Mouse (Mus musculus) MEL (cell line): ENCODE measurements around the gene Unc13d. TPM values are rescaled to one million over a fixed set of nuclear protein-coding genes. Genes with fewer than 3 reads are reported as not detected.

Experiments used
- DNase-seq: peaks from one replicate; pipeline ENCODE4 v3.0.0; 2011; ENCODE audit warnings: low read depth, low spot score
- H3K27ac ChIP-seq: 2 replicates; pipeline ENCODE4 v1.5.1; 2012; ENCODE audit warnings: low read depth, mild to moderate bottlenecking, control low read depth, low read length, moderate library complexity; ENCODE audit not compliant: control insufficient read depth
- H3K27me3 ChIP-seq, 2 experiments: fragments of 150-350 bp in 1 of 2; sonication (generic) in 1 of 2; 2 replicates each; pipeline ENCODE4 v1.6.1; 2012; ENCODE audit warnings: low read length in 2 of 2, mild to moderate bottlenecking in 2 of 2, improper control_type of control experiment in 1 of 2, moderate library complexity in 1 of 2; ENCODE audit not compliant: insufficient read depth in 2 of 2, control insufficient read depth in 1 of 2
- H3K36me3 ChIP-seq, 2 experiments: 2 replicates each; pipeline ENCODE4 v1.6.1; 2012 to 2014; ENCODE audit warnings: low read length in 2 of 2, improper control_type of control experiment in 1 of 2, inconsistent platforms in 1 of 2, mild to moderate bottlenecking in 1 of 2; ENCODE audit not compliant: insufficient read depth in 2 of 2, control insufficient read depth in 1 of 2
- H3K4me1 ChIP-seq, 2 experiments: fragments of 150-350 bp in 1 of 2; sonication (generic) in 1 of 2; 2 replicates each; pipeline ENCODE4 v1.6.1; 2012; ENCODE audit warnings: low read length in 2 of 2, improper control_type of control experiment in 1 of 2, mild to moderate bottlenecking in 1 of 2; ENCODE audit not compliant: insufficient read depth in 2 of 2, control insufficient read depth in 1 of 2
- H3K4me3 ChIP-seq, 2 experiments: fragments of 150-350 bp in 1 of 2; sonication (generic) in 1 of 2; 2 replicates each; pipeline ENCODE4 v1.5.1; 2012; ENCODE audit warnings: low read depth in 2 of 2, low read length in 2 of 2, mild to moderate bottlenecking in 2 of 2, moderate library complexity in 2 of 2, control low read depth in 1 of 2, improper control_type of control experiment in 1 of 2; ENCODE audit not compliant: control insufficient read depth in 1 of 2, insufficient read depth in 1 of 2
- H3K79me2 ChIP-seq: 2 replicates; pipeline ENCODE4 v1.6.1; 2012; ENCODE audit warnings: mild to moderate bottlenecking, low read length, moderate library complexity; ENCODE audit not compliant: control insufficient read depth, poor library complexity, insufficient read depth
- H3K9ac ChIP-seq: 2 replicates; pipeline ENCODE4 v1.6.1; 2012; ENCODE audit warnings: low read depth, mild to moderate bottlenecking, control low read depth, low read length, moderate library complexity; ENCODE audit not compliant: control insufficient read depth, poor library complexity, severe bottlenecking
- H3K9me3 ChIP-seq: fragments of 150-350 bp; sonication (generic); replicated peaks from 2 replicates; pipeline ENCODE4 v1.6.1; 2012; ENCODE audit warnings: mild to moderate bottlenecking, low read length, improper control_type of control experiment, moderate library complexity; ENCODE audit not compliant: insufficient read depth
- CHD1 ChIP-seq: IDR thresholded peaks from 2 replicates; pipeline ENCODE4 v1.6.1; 2012; ENCODE audit warnings: low read depth, mild to moderate bottlenecking, inconsistent platforms, low read length, improper control_type of control experiment
- CHD2 ChIP-seq: IDR thresholded peaks from 2 replicates; pipeline ENCODE4 v1.6.1; 2011; ENCODE audit warnings: low read length, improper control_type of control experiment
- ELF1 ChIP-seq: IDR thresholded peaks from 2 replicates; pipeline ENCODE4 v1.6.1; 2014; ENCODE audit warnings: low read depth, mild to moderate bottlenecking, inconsistent platforms, low read length, improper control_type of control experiment, moderate library complexity
- GATA1 ChIP-seq: IDR thresholded peaks from 2 replicates; pipeline ENCODE4 v1.6.1; 2011; ENCODE audit warnings: low read depth, low read length, improper control_type of control experiment
- KAT2A ChIP-seq: conservative IDR thresholded peaks from 2 replicates; pipeline ENCODE4 v1.6.1; 2012; ENCODE audit warnings: low read depth, low read length, improper control_type of control experiment, inconsistent platforms
- MAX ChIP-seq: IDR thresholded peaks from 2 replicates; pipeline ENCODE4 v1.6.1; 2011; ENCODE audit warnings: low read length, improper control_type of control experiment
- MEF2A ChIP-seq: IDR thresholded peaks from 2 replicates; pipeline ENCODE4 v1.6.1; 2014; ENCODE audit warnings: low read depth, mild to moderate bottlenecking, inconsistent platforms, low read length, improper control_type of control experiment; ENCODE audit not compliant: poor library complexity, insufficient replicate concordance, severe bottlenecking; ENCODE audit errors: extremely low read depth
- POLR2A ChIP-seq, 2 experiments: IDR thresholded peaks; 2 replicates each; pipeline ENCODE4 v1.6.1; 2011 to 2012; ENCODE audit warnings: low read length in 2 of 2, mild to moderate bottlenecking in 2 of 2, control low read depth in 1 of 2, improper control_type of control experiment in 1 of 2, low read depth in 1 of 2, moderate library complexity in 1 of 2; ENCODE audit not compliant: control insufficient read depth in 1 of 2, insufficient read depth in 1 of 2, poor library complexity in 1 of 2
- POLR2AphosphoS2 ChIP-seq: IDR thresholded peaks from 2 replicates; pipeline ENCODE4 v1.6.1; 2011; ENCODE audit warnings: low read length, improper control_type of control experiment
- RAD21 ChIP-seq: IDR thresholded peaks from 2 replicates; pipeline ENCODE4 v1.6.1; 2011; ENCODE audit warnings: mild to moderate bottlenecking, low read depth, low read length, improper control_type of control experiment
- RCOR1 ChIP-seq: IDR thresholded peaks from 2 replicates; pipeline ENCODE4 v1.6.1; 2012; ENCODE audit warnings: low read depth, mild to moderate bottlenecking, inconsistent platforms, low read length, improper control_type of control experiment
- SIN3A ChIP-seq: IDR thresholded peaks from 2 replicates; pipeline ENCODE4 v1.6.1; 2012; ENCODE audit warnings: low read length, improper control_type of control experiment, inconsistent platforms
- TCF12 ChIP-seq: IDR thresholded peaks from 2 replicates; pipeline ENCODE4 v1.6.1; 2014; ENCODE audit warnings: low read depth, mild to moderate bottlenecking, inconsistent platforms, low read length, improper control_type of control experiment, moderate library complexity
- USF1 ChIP-seq: IDR thresholded peaks from 2 replicates; pipeline ENCODE4 v1.6.1; 2014; ENCODE audit warnings: low read depth, mild to moderate bottlenecking, inconsistent platforms, low read length, improper control_type of control experiment, moderate library complexity
- USF2 ChIP-seq, 2 experiments: IDR thresholded peaks; 2 replicates each; pipeline ENCODE4 v1.6.1; 2011 to 2012; ENCODE audit warnings: improper control_type of control experiment in 2 of 2, low read length in 2 of 2, borderline replicate concordance in 1 of 2, inconsistent platforms in 1 of 2, low read depth in 1 of 2, mild to moderate bottlenecking in 1 of 2; ENCODE audit not compliant: insufficient read depth in 1 of 2
- ZMIZ1 ChIP-seq: IDR thresholded peaks from 2 replicates; pipeline ENCODE4 v1.6.1; 2012; ENCODE audit warnings: low read depth, mild to moderate bottlenecking, inconsistent platforms, low read length, improper control_type of control experiment, moderate library complexity
- ZNF384 ChIP-seq: IDR thresholded peaks from 2 replicates; pipeline ENCODE4 v1.6.1; 2012; ENCODE audit warnings: low read depth, mild to moderate bottlenecking, inconsistent platforms, low read length, improper control_type of control experiment
- polyA plus RNA-seq, 2 experiments: library from polyadenylated mRNA; stranded (reverse) in 1 of 2; unstranded in 1 of 2; fragments of >175 nt in 1 of 2; fragments of >200 nt in 1 of 2; gene quantifications; 2 replicates each; pipeline versions ENCODE4 v1.2.1 to v1.2.4; 2012; ENCODE audit warnings: low replicate concordance in 2 of 2, low read depth in 1 of 2; ENCODE audit not compliant: insufficient read length in 2 of 2, insufficient read depth in 1 of 2, missing spikeins in 1 of 2
- total RNA-seq: library from RNA; depleted of rRNA; stranded (reverse); fragments of 300-350 nt; gene quantifications from 2 replicates; pipeline ENCODE4 v1.2.3, GENCODE M21; 2012

Gene Unc13d
- total and polyA plus RNA-seq, 3 experiments: 115 to 146 TPM; not detected in 1

GRCm38 (mm10) chr11:116060596-116060995 is 17.2 kb downstream of the Unc13d start:
- Histone ChIP-seq H3K4me3 (no peak overlapping the region), H3K4me1 (peaks cover 16 to 28% of the 10 kb centered on the region in 2 experiments), H3K79me2 (no peaks in the 10 kb centered on the region), H3K9me3 (no peaks in the 10 kb centered on the region), H3K9ac (no peak overlapping the region), H3K36me3 (peaks cover 12 to 24% of the 10 kb centered on the region in 2 experiments), H3K27me3 (no peaks in the 10 kb centered on the region), H3K27ac (no peak overlapping the region)
- no peak for DNase-seq
- TF ChIP-seq MEF2A (no peak), POLR2AphosphoS2 (peak; percentile 20; the same call in 1 of the 2 replicates), KAT2A (no peak), POLR2A (IDR thresholded peaks at IDR 0.05; ENCODE audit: control insufficient read depth in 1 of 2, insufficient read depth in 1 of 2, low read depth in 1 of 2, low read length in 2 of 2, poor library complexity in 1 of 2) (no peak), TCF12 (no peak), ZMIZ1 (no peak)

- Histone ChIP-seq H3K27me3 (no peaks in the 10 kb centered on the region), H3K79me2 (no peaks in the 10 kb centered on the region), H3K4me1 (peaks cover 16 to 31% of the 10 kb centered on the region in 2 experiments), H3K4me3 (no peak overlapping the region), H3K27ac (no peak overlapping the region), H3K9ac (no peak overlapping the region), H3K9me3 (no peaks in the 10 kb centered on the region), H3K36me3 (peaks cover 18 to 26% of the 10 kb centered on the region in 2 experiments)
- no peak for DNase-seq
- TF ChIP-seq USF2 (IDR thresholded peaks at IDR 0.05; ENCODE audit: borderline replicate concordance in 1 of 2, insufficient read depth in 1 of 2, low read depth in 1 of 2, low read length in 2 of 2) (no peak), POLR2A (IDR thresholded peaks at IDR 0.05; ENCODE audit: control insufficient read depth in 1 of 2, insufficient read depth in 1 of 2, low read depth in 1 of 2, low read length in 2 of 2, poor library complexity in 1 of 2) (0 out of 4 replicates have a peak, but pooled peaks of 1 of the 2 experiments have one; percentile 26), RAD21 (no peak), CHD2 (no peak)
These were observed 18.1 kb downstream of the Unc13d start for GRCm38 (mm10) chr11:116059691-116060025.

GRCm38 (mm10) chr11:116058868-116059690 is 18.7 kb downstream of the Unc13d start:
- H3K27ac ChIP-seq: no peak overlapping the region
- TF ChIP-seq MAX (no peak), ZNF384 (no peak), GATA1 (no peak), ELF1 (no peak), SIN3A (no peak), RCOR1 (no peak), USF1 (no peak), ZMIZ1 (no peak), CHD1 (no peak), CHD2 (no peak)
- TF ChIP-seq, all 39 proteins: peak for 0
- H3K4me1 ChIP-seq: peaks cover 16 to 33% of the 10 kb centered on the region in 2 experiments
- no peaks in the 10 kb centered on the region for H3K79me2 ChIP-seq
- H3K9me3 ChIP-seq: no peaks in the 10 kb centered on the region
- no peak overlapping the region for H3K9ac ChIP-seq
- DNase-seq: no peak
- peaks cover 23 to 26% of the 10 kb centered on the region in 2 experiments for H3K36me3 ChIP-seq
- H3K4me3 ChIP-seq: no peak overlapping the region
- H3K27me3 ChIP-seq: no peaks in the 10 kb centered on the region
